Mouse (Mus musculus): ENCODE results near the gene Coro2a.
"Not testable (repeated sequence)": the region's sequence is repeated elsewhere in the genome, so short reads cannot be mapped to it uniquely, and the experiment has no call there.

- not testable (repeated sequence) for TF ChIP-seq EP300 (IDR thresholded peaks at IDR 0.05; ENCODE audit: insufficient read depth, low read depth, low read length); POLR2A (IDR thresholded peaks at IDR 0.05; ENCODE audit: insufficient read depth, low read depth, low read length); CTCF (IDR thresholded peaks at IDR 0.05)
Observed at GRCm38 (mm10) chr4:46578796-46579346, 23.1 kb downstream of the Coro2a start.

Measured in heart, adult 2 months (tissue).